Mouse (Mus musculus): Measurements from ENCODE around the gene Erc2.

GRCm38 (mm10) chr14:27628701-27629100 is 6.5 kb downstream of the Erc2 start:
- TF ChIP-seq CTCF (IDR thresholded peaks at IDR 0.05; ENCODE audit: low read depth) (no peak), EP300 (IDR thresholded peaks at IDR 0.05; ENCODE audit: low read depth) (no peak)

Data from liver, embryonic 14.5 days (tissue).